Mouse (Mus musculus) stomach, postnatal 0 days (tissue): Measurements from ENCODE around the gene Trpm4. TPM values are rescaled to one million over a fixed set of nuclear protein-coding genes. Genes with fewer than 3 reads are reported as not detected.

ENCODE experiments used
- ATAC-seq: fragments of 200-750 bp; cut with Nextera tagmentation; 2 replicates; pipeline ENCODE4 v1.8.0; 2017; ENCODE audit not compliant: low FRiP score, low TSS enrichment
- DNase-seq: peaks from one replicate; pipeline ENCODE4 v3.0.0-alpha.2; 2016; ENCODE audit warnings: low spot score
- H3K27ac ChIP-seq: fragments of 300-500 bp; sonication (generic); replicated peaks from 2 replicates; pipeline ENCODE4 v1.5.1; 2014; ENCODE audit warnings: mild to moderate bottlenecking, control low read depth
- H3K27me3 ChIP-seq: fragments of 300-500 bp; sonication (generic); 2 replicates; pipeline ENCODE4 v1.6.1; 2014; ENCODE audit warnings: low read length; ENCODE audit not compliant: control insufficient read depth, insufficient read depth
- H3K36me3 ChIP-seq: fragments of 300-500 bp; sonication (generic); 2 replicates; pipeline ENCODE4 v1.6.1; 2014; ENCODE audit warnings: low read length, mixed read lengths; ENCODE audit not compliant: control insufficient read depth, insufficient read depth
- H3K4me1 ChIP-seq: fragments of 300-500 bp; sonication (generic); replicated peaks from 2 replicates; pipeline ENCODE4 v1.6.1; 2014; ENCODE audit warnings: antibody characterized with exemption; ENCODE audit not compliant: control insufficient read depth, insufficient read depth
- H3K4me2 ChIP-seq: fragments of 300-500 bp; sonication (generic); replicated peaks from 2 replicates; pipeline ENCODE4 v1.6.1; 2014; ENCODE audit warnings: low read depth, mild to moderate bottlenecking, control low read depth, moderate library complexity
- H3K4me3 ChIP-seq: fragments of 300-500 bp; sonication (generic); 2 replicates; pipeline ENCODE4 v1.5.1; 2014; ENCODE audit warnings: low read depth, low read length, control low read depth
- H3K9ac ChIP-seq: fragments of 300-500 bp; sonication (generic); 2 replicates; pipeline ENCODE4 v1.6.1; 2014; ENCODE audit warnings: mild to moderate bottlenecking, low read length, control low read depth, mixed read lengths
- H3K9me3 ChIP-seq: fragments of 300-500 bp; sonication (generic); 2 replicates; pipeline ENCODE4 v1.6.1; 2016; ENCODE audit warnings: low read length; ENCODE audit not compliant: control insufficient read depth
- CTCF ChIP-seq: IDR thresholded peaks from 2 replicates; pipeline ENCODE4 v1.5.1; 2016; ENCODE audit warnings: antibody characterized with exemption, low read depth, mild to moderate bottlenecking, moderate library complexity
- EP300 ChIP-seq: optimal IDR thresholded peaks from 2 replicates; pipeline ENCODE3; 2016; ENCODE audit warnings: antibody characterized with exemption
- WGBS: fragments of 180-500 bp; shearing (Covaris S2); extraction: QIAGEN DNeasy Blood & Tissue Kit; methylation state at CpG from one replicate; pipeline ENCODE4 v1.1.7; 2014; 5-methylcytosine and 5-hydroxymethylcytosine counted together
- polyA plus RNA-seq: library from polyadenylated mRNA; unstranded; fragments of >200 nt; fragmentation: Nextera tagmentation; extraction: Ambion mirVana; gene quantifications from 2 replicates; pipeline ENCODE4 v1.2.1, GENCODE M21; 2015

The Trpm4 gene
- polyA plus RNA-seq, 1 experiment from 2014 or later = 23.7 TPM

- no peak for TF ChIP-seq CTCF
- TF ChIP-seq EP300 = no peak
- H3K27ac ChIP-seq = peak overlapping the region; percentile 75; the same call in 1 of the 2 replicates
- H3K4me3 ChIP-seq = no peak overlapping the region
- ATAC-seq (0 out of 2 replicates have a peak, but pooled peaks have one; percentile 8), DNase-seq (no peak)
- no peaks in the 10 kb centered on the region for H3K27me3 ChIP-seq
- H3K4me1 ChIP-seq = no peaks in the 10 kb centered on the region
- 0 out of 2 replicates have a peak overlapping the region, but pooled peaks have one; percentile 9 for H3K9ac ChIP-seq
- no peak overlapping the region for H3K4me2 ChIP-seq
- H3K9me3 ChIP-seq = no peaks in the 10 kb centered on the region
- peaks cover 9% of the 10 kb centered on the region for H3K36me3 ChIP-seq
- WGBS = 25% methylated on average over 9 of the region's 9 CpGs
These were observed 20.1 kb downstream of the Trpm4 start for GRCm38 (mm10) chr7:45313495-45313894.

DNA sequence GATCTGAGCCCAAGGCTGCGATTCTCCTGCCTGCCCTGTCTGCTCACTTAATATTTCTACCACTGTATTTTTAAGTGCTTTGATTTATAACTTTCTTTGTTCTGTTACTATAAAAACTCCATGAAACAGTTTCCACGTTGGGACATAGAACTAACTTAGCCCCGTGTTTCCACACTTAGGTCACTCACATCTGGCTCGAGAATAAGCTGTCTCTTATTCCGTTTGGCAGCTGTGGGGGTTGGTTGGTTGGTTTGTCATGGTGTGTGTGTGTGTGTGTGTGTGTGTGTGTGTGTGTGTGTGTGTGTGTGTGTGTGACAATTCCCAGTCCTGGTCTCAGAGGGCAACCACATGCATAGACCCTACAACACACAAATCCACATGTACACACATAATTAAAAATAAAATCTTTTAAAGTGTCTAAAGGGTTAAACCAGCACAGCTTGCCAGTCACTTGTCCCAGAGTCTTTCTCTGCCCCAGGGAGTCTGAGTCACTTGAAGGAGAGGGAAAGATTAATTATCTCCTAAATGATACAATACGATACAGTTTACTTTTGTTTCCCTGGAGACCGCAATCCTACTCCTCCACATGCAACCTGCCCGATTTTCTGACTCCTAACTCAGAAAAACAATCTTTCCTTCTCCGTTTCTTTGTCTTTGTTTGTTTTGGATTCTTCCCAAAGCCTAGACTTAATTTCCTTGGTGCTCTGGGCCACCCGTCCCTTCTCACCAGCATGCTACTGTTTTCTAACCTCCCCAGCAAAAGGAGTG is 20.7 kb downstream of the Trpm4 start:
- DNase-seq (no peak), ATAC-seq (peak; percentile 54)
- WGBS = 14% methylated on average over 10 of the region's 10 CpGs
- no peak overlapping the region for H3K4me3 ChIP-seq
- H3K9me3 ChIP-seq = no peaks in the 10 kb centered on the region
- TF ChIP-seq EP300 (no peak), CTCF (no peak)
- H3K27me3 ChIP-seq = no peaks in the 10 kb centered on the region
- H3K4me1 ChIP-seq = no peaks in the 10 kb centered on the region
- no peak overlapping the region for H3K9ac ChIP-seq
- H3K4me2 ChIP-seq = no peak overlapping the region
- peaks cover 14% of the 10 kb centered on the region for H3K36me3 ChIP-seq
- peak overlapping the region; percentile 75; the same call in 1 of the 2 replicates for H3K27ac ChIP-seq

DNA sequence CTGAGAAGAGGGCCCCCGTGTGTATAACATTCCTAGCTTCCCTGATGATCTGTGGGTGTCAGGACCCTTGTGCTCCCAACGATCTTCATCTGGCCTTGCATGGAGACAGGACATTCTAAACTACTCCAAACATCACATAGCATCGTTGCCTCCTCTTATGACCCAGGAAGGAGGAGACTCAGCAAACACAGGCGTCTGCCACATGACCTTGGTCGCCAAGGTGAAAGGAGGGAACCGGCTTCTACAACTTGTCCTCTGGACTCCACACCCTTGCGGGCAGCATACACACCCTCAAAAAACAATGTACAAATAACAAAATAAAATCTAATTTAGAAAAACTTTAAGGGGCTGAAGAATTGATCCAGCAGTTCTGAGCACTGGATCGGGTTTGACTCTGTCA is 21.6 kb downstream of the Trpm4 start:
- no peak overlapping the region for H3K4me2 ChIP-seq
- H3K9me3 ChIP-seq = no peaks in the 10 kb centered on the region
- TF ChIP-seq CTCF = no peak
- no peak for TF ChIP-seq EP300
- H3K36me3 ChIP-seq = peaks cover 14% of the 10 kb centered on the region
- no peak for ATAC-seq
- H3K9ac ChIP-seq = no peak overlapping the region
- no peak overlapping the region for H3K4me3 ChIP-seq
- no peaks in the 10 kb centered on the region for H3K27me3 ChIP-seq
- no peak overlapping the region for H3K27ac ChIP-seq
- no peaks in the 10 kb centered on the region for H3K4me1 ChIP-seq
- DNase-seq = peak; percentile 60
- WGBS = 36% methylated on average over 8 of the region's 8 CpGs

- H3K4me2 ChIP-seq = no peak overlapping the region
- no peak overlapping the region for H3K27ac ChIP-seq
- no peaks in the 10 kb centered on the region for H3K27me3 ChIP-seq
- no peak overlapping the region for H3K9ac ChIP-seq
- no peaks in the 10 kb centered on the region for H3K4me1 ChIP-seq
- ATAC-seq (no peak), DNase-seq (peak; percentile 79)
- no peak overlapping the region for H3K4me3 ChIP-seq
- H3K36me3 ChIP-seq = peaks cover 13% of the 10 kb centered on the region
- TF ChIP-seq EP300 = no peak
- TF ChIP-seq CTCF = peak; percentile 81
- no peaks in the 10 kb centered on the region for H3K9me3 ChIP-seq
- 19% methylated on average over 9 of the region's 9 CpGs for WGBS
These were observed 24.1 kb downstream of the Trpm4 start for GRCm38 (mm10) chr7:45309455-45309854.

- 68% methylated on average over 14 of the region's 15 CpGs for WGBS
- Histone ChIP-seq H3K27me3 (no peaks in the 10 kb centered on the region), H3K4me3 (no peak overlapping the region), H3K4me2 (no peak overlapping the region), H3K9me3 (no peaks in the 10 kb centered on the region), H3K36me3 (peaks cover 14% of the 10 kb centered on the region), H3K9ac (no peak overlapping the region), H3K4me1 (no peaks in the 10 kb centered on the region), H3K27ac (no peak overlapping the region)
- TF ChIP-seq EP300 (no peak), CTCF (no peak)
- no peak for DNase-seq
- ATAC-seq = no peak
These were observed 24.9 kb downstream of the Trpm4 start for GRCm38 (mm10) chr7:45308551-45309240.

DNA sequence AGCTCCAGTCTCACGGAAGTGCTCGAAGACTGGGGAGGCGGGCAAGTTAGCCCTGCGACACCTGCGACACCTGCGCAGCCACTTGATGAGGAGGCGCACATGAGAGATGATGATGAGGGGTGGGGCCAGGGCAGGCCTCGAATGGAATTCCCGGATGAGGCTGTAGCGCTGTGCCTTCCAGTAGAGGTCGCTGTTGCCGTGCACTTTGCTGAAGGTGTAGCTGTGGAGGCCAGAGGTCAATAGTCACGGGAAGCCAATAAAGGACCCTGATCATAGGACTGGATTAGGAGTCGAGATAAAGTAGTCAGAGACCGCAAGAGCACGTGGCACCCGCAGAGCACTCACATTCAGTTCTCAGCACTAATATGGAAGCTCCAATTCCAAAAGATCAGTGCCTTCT is 28.3 kb downstream of the Trpm4 start:
- peak overlapping the region; percentile 5; the same call in 1 of the 2 replicates for H3K4me2 ChIP-seq
- DNase-seq (peak; percentile 85), ATAC-seq (peak; percentile 68)
- 21% methylated on average over 16 of the region's 17 CpGs for WGBS
- no peaks in the 10 kb centered on the region for H3K9me3 ChIP-seq
- H3K4me3 ChIP-seq = no peak overlapping the region
- peaks cover 16% of the 10 kb centered on the region for H3K36me3 ChIP-seq
- H3K27me3 ChIP-seq = no peaks in the 10 kb centered on the region
- H3K9ac ChIP-seq = no peak overlapping the region
- H3K27ac ChIP-seq = no peak overlapping the region
- H3K4me1 ChIP-seq = no peaks in the 10 kb centered on the region
- TF ChIP-seq EP300 (no peak), CTCF (peak; percentile 91)
